Mouse (Mus musculus): ENCODE data around the gene Pde9a.

GRCm38 (mm10) chr17:31391462-31391861 is 5.5 kb downstream of the Pde9a start:
- TF ChIP-seq CTCF (IDR thresholded peaks at IDR 0.05; ENCODE audit: low read depth) (no peak), EP300 (IDR thresholded peaks at IDR 0.05; ENCODE audit: low read depth) (no peak)

Data from heart, postnatal 0 days (tissue).